Mouse (Mus musculus): ENCODE measurements around the gene Tmem184a. TPM values are rescaled to one million over a fixed set of nuclear protein-coding genes. Genes with fewer than 3 reads are reported as not detected.

Gene Tmem184a
- polyA plus RNA-seq, 1 experiment: 10.5 TPM

DNA sequence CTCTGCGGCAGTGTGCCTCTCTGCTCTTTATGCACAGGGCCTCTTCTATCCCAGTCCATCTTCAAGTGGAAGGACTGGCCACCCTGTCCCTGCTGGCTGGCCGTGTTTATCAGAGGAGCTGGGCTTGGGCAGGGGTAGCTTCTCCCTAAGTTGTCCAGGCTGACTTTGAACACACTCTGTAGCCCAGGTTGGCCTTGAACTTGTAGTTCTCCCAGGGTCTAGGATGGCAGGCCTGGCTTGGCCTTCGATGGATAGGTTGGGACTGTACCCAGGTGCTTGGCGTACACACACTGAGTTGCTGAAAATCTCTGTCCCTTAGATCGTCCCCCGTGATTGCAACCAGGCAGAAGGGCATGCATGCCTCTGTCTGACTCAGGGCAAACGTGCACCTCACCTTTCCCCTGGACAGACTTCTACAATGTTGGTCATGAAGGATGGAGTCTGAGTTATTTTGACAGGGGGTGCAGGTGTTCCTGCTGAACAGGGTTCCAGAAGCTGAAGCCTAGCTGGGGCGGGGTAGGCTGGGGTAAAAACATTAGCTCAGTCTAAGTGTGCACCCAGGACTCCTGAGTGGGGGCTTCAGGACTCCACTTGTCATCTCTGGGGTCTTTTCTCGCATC lies 23.6 kb downstream of the Tmem184a start:
- no peaks in the 10 kb centered on the region for H3K27me3 ChIP-seq (ENCODE audit: control insufficient read depth, insufficient read depth, low read length, poor library complexity, severe bottlenecking)
- no peak overlapping the region for H3K9ac ChIP-seq (ENCODE audit: low read depth, poor library complexity, severe bottlenecking)
- TF ChIP-seq EP300 (IDR thresholded peaks at IDR 0.05; ENCODE audit: insufficient read depth, low read depth, low read length) (no peak), CTCF (IDR thresholded peaks at IDR 0.05; ENCODE audit: low read depth, low read length) (no peak), POLR2A (IDR thresholded peaks at IDR 0.05; ENCODE audit: insufficient read depth, low read length) (no peak)
- peaks cover 4% of the 10 kb centered on the region; the same call in 1 of the 2 replicates for H3K36me3 ChIP-seq (ENCODE audit: control insufficient read depth, insufficient read depth, low read length, poor library complexity, severe bottlenecking)
- H3K4me1 ChIP-seq (ENCODE audit: control insufficient read depth, insufficient read depth, low read length): peaks cover 6% of the 10 kb centered on the region
- H3K9me3 ChIP-seq (replicated peaks; ENCODE audit: control insufficient read depth, insufficient read depth, low read length, poor library complexity, severe bottlenecking): no peaks in the 10 kb centered on the region
- H3K27ac ChIP-seq (ENCODE audit: insufficient read depth, low read length): no peak overlapping the region
- H3K4me3 ChIP-seq (ENCODE audit: low read depth, low read length): no peak overlapping the region

DNA sequence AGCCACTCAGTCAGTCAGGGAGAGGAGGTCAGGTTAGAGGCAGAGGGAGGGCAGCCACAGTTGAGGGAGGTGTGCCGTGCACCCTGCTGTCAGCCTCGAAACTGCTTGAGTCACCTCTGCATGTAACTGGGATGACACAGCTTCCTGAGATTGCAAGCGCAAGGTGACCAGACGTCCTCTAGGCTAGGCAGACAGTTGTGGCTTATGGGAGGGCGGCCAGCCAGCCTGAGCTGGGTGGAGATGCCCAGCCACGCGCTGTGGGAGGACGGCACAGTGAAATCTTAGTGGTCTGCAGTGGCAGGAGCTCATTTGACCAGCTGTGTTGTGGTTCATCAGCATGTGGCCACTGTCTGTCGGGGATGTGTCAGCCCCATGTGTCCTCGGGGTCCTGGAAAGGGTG lies 24.8 kb downstream of the Tmem184a start:
- TF ChIP-seq EP300 (IDR thresholded peaks at IDR 0.05; ENCODE audit: insufficient read depth, low read depth, low read length) (no peak), POLR2A (IDR thresholded peaks at IDR 0.05; ENCODE audit: insufficient read depth, low read length) (no peak)
- Histone ChIP-seq H3K4me3 (ENCODE audit: low read depth, low read length) (no peak overlapping the region), H3K9ac (ENCODE audit: low read depth, poor library complexity, severe bottlenecking) (no peak overlapping the region), H3K36me3 (ENCODE audit: control insufficient read depth, insufficient read depth, low read length, poor library complexity, severe bottlenecking) (no peaks in the 10 kb centered on the region; the same call in 1 of the 2 replicates), H3K4me1 (ENCODE audit: control insufficient read depth, insufficient read depth, low read length) (peaks cover 8% of the 10 kb centered on the region), H3K9me3 (replicated peaks; ENCODE audit: control insufficient read depth, insufficient read depth, low read length, poor library complexity, severe bottlenecking) (no peaks in the 10 kb centered on the region), H3K27ac (ENCODE audit: insufficient read depth, low read length) (no peak overlapping the region), H3K27me3 (ENCODE audit: control insufficient read depth, insufficient read depth, low read length, poor library complexity, severe bottlenecking) (no peaks in the 10 kb centered on the region)

DNA sequence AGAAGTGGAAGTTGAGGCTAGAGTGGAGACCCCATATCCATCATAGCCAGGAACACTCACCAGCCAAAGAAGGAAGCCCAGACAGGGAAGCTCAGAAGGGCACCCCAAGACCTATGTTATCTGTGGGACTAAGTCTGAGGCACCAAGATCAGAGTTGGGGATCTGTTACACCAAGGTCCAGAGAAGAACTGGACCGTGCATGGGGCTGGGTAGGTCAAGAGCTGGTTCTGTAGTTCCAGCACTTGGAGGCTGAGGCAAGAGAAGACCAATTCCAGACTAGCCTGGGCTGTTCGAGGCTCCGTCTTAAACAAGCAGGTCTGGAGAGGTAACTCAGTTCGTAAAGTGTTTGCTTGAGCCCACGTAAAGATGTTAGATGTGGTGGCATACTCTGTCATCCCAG lies 25.6 kb downstream of the Tmem184a start:
- Histone ChIP-seq H3K4me3 (ENCODE audit: low read depth, low read length) (no peak overlapping the region), H3K36me3 (ENCODE audit: control insufficient read depth, insufficient read depth, low read length, poor library complexity, severe bottlenecking) (no peaks in the 10 kb centered on the region; the same call in 1 of the 2 replicates), H3K27me3 (ENCODE audit: control insufficient read depth, insufficient read depth, low read length, poor library complexity, severe bottlenecking) (no peaks in the 10 kb centered on the region), H3K27ac (ENCODE audit: insufficient read depth, low read length) (no peak overlapping the region), H3K4me1 (ENCODE audit: control insufficient read depth, insufficient read depth, low read length) (peaks cover 8% of the 10 kb centered on the region), H3K9me3 (replicated peaks; ENCODE audit: control insufficient read depth, insufficient read depth, low read length, poor library complexity, severe bottlenecking) (no peaks in the 10 kb centered on the region), H3K9ac (ENCODE audit: low read depth, poor library complexity, severe bottlenecking) (no peak overlapping the region)
- no peak for TF ChIP-seq CTCF (IDR thresholded peaks at IDR 0.05; ENCODE audit: low read depth, low read length)

DNA sequence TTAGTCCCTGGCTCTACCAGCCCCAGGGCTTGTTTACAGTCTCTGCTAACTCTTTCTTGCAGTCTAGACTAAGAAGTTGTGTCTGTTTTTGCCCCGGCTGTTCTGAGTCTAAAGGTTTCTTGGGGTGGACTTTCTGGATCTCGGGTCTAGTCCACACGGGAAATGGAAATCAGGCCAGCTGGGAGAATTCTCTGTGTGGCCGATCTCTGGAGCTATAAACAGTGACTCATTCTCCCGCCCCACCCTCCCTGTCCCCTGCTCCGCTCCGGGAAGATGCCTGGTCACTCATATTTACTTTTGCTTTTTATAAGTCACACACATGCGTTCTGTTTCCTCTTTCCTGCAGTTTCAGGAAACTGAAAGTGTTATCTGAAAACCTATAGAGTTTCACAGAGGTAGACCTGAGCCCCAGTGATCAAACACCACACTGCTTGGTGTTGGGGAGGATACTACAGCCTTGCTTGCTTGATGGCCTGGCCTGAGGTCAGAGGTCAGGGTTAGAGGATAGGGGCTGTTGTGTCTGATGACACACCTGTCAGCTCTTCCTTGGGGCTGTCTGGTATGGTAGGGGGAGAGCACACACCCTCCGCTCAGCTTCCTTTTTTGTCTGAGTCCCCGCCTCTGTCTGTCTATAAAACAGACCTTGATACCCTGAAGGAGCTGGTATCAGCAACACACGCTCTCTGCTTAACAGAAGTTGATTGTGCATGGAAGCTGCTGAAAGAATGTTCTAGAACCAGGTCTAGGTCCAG lies 26.2 kb downstream of the Tmem184a start:
- Histone ChIP-seq H3K27ac (ENCODE audit: insufficient read depth, low read length) (no peak overlapping the region), H3K27me3 (ENCODE audit: control insufficient read depth, insufficient read depth, low read length, poor library complexity, severe bottlenecking) (no peaks in the 10 kb centered on the region), H3K36me3 (ENCODE audit: control insufficient read depth, insufficient read depth, low read length, poor library complexity, severe bottlenecking) (no peaks in the 10 kb centered on the region), H3K9me3 (replicated peaks; ENCODE audit: control insufficient read depth, insufficient read depth, low read length, poor library complexity, severe bottlenecking) (no peaks in the 10 kb centered on the region), H3K4me1 (ENCODE audit: control insufficient read depth, insufficient read depth, low read length) (peaks cover 8% of the 10 kb centered on the region), H3K4me3 (ENCODE audit: low read depth, low read length) (no peak overlapping the region), H3K9ac (ENCODE audit: low read depth, poor library complexity, severe bottlenecking) (no peak overlapping the region)
- TF ChIP-seq POLR2A (IDR thresholded peaks at IDR 0.05; ENCODE audit: insufficient read depth, low read length) (no peak), CTCF (IDR thresholded peaks at IDR 0.05; ENCODE audit: low read depth, low read length) (no peak), EP300 (IDR thresholded peaks at IDR 0.05; ENCODE audit: insufficient read depth, low read depth, low read length) (no peak)

DNA sequence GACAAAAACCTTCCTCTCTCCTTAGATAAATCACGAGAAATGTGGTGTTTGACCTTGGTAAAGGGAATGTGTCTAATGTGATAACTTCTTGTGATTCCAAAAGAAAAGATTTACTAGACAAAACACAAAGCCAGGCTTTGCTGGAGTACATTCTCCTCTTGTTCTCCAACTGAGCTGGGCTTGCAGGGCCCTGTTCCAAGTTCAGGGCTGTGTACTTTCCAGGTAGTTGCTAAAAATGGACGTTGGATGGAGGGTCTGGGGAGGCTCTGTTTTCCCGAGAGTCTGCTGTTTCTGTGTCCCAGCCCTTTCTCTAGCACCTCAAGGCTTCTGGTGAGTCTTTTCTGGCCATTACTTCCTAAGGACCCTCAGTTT lies 26.8 kb downstream of the Tmem184a start:
- no peak for TF ChIP-seq CTCF (IDR thresholded peaks at IDR 0.05; ENCODE audit: low read depth, low read length)
- TF ChIP-seq EP300 (IDR thresholded peaks at IDR 0.05; ENCODE audit: insufficient read depth, low read depth, low read length): no peak
- no peak for TF ChIP-seq POLR2A (IDR thresholded peaks at IDR 0.05; ENCODE audit: insufficient read depth, low read length)
- Histone ChIP-seq H3K4me1 (ENCODE audit: control insufficient read depth, insufficient read depth, low read length) (peaks cover 8% of the 10 kb centered on the region), H3K36me3 (ENCODE audit: control insufficient read depth, insufficient read depth, low read length, poor library complexity, severe bottlenecking) (no peaks in the 10 kb centered on the region), H3K9ac (ENCODE audit: low read depth, poor library complexity, severe bottlenecking) (no peak overlapping the region), H3K4me3 (ENCODE audit: low read depth, low read length) (no peak overlapping the region), H3K27me3 (ENCODE audit: control insufficient read depth, insufficient read depth, low read length, poor library complexity, severe bottlenecking) (no peaks in the 10 kb centered on the region), H3K9me3 (replicated peaks; ENCODE audit: control insufficient read depth, insufficient read depth, low read length, poor library complexity, severe bottlenecking) (no peaks in the 10 kb centered on the region), H3K27ac (ENCODE audit: insufficient read depth, low read length) (no peak overlapping the region)

DNA sequence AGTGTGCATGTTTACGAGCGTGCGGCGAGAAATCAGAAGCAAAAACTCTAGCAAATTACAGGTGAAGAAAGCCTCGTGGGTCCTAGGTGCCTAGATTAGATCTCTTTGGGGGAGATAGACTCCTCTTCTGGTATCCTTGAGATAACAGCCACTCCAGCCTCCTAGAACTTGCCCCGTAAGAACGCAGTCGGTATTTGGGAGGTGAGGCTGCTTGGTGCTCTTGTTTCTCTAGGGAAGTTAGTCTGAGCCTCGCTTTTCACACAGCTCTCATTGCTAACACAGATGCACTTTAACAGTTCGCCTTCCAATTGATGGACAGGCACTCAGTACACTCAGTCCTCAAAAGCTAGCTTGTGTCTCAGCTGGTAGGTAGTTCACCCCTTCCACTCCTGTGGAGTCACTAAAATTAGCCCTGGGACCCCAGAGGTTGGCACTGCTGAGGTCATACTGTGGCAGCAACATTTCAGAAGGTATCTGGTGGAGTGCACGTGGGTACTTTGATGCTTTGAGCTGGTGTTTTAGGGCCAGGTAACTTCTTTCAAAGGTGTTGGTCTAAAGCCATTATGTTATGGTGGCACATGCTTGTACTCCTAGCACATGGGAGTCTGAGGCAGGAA lies 27.4 kb downstream of the Tmem184a start:
- Histone ChIP-seq H3K27me3 (ENCODE audit: control insufficient read depth, insufficient read depth, low read length, poor library complexity, severe bottlenecking) (no peaks in the 10 kb centered on the region), H3K27ac (ENCODE audit: insufficient read depth, low read length) (no peak overlapping the region)
- TF ChIP-seq POLR2A (IDR thresholded peaks at IDR 0.05; ENCODE audit: insufficient read depth, low read length) (no peak), EP300 (IDR thresholded peaks at IDR 0.05; ENCODE audit: insufficient read depth, low read depth, low read length) (no peak), CTCF (IDR thresholded peaks at IDR 0.05; ENCODE audit: low read depth, low read length) (no peak)

More for the DNA sequence above, 27.4 kb downstream of the Tmem184a start:
- H3K9me3 ChIP-seq (replicated peaks; ENCODE audit: control insufficient read depth, insufficient read depth, low read length, poor library complexity, severe bottlenecking): no peaks in the 10 kb centered on the region
- peaks cover 5% of the 10 kb centered on the region for H3K4me1 ChIP-seq (ENCODE audit: control insufficient read depth, insufficient read depth, low read length)
- peak overlapping the region; percentile 72 for H3K4me3 ChIP-seq (ENCODE audit: low read depth, low read length)
- H3K36me3 ChIP-seq (ENCODE audit: control insufficient read depth, insufficient read depth, low read length, poor library complexity, severe bottlenecking): no peaks in the 10 kb centered on the region
- peak overlapping the region; percentile 67 for H3K9ac ChIP-seq (ENCODE audit: low read depth, poor library complexity, severe bottlenecking)
